ENCODE assay signal across 8 mouse cellular contexts in genomic region chr11:97662207-97662892, GRCm38 (mm10). TPM values are rescaled to one million over a fixed set of nuclear protein-coding genes. Genes with fewer than 3 reads are reported as not detected.
A peak's percentile ranks its signal among the peaks of the same experiment; 100 is the strongest.
DNase-seq lines count a peak whose midpoint lies in the region; ATAC-seq and TF ChIP-seq lines count a peak whose summit lies in the region.

No protein-coding gene starts in this region.

- peaks cover 22% of the 10 kb centered on the region for H3K4me1 ChIP-seq in limb, embryonic 11.5 days (ENCODE audit: control insufficient read depth, insufficient read depth, low read length)

- peaks cover 9% of the 10 kb centered on the region; the same call in 1 of the 2 replicates for H3K27me3 ChIP-seq in limb, embryonic 11.5 days (ENCODE audit: control insufficient read depth, insufficient read depth, low read length)
- H3K27me3 ChIP-seq in myocyte (ENCODE audit: control insufficient read depth, insufficient read depth, insufficient read length) = no peaks in the 10 kb centered on the region

- intact Hi-C loops in gastrocnemius, adult 2 months (cut with DNase I) = no loop called here
- intact Hi-C loops in heart, postnatal 36 days (cut with DNase I) = no loop called here

- H3K9me3 ChIP-seq in limb, embryonic 11.5 days (ENCODE audit: control insufficient read depth, low read length) = no peaks in the 10 kb centered on the region

- peak overlapping the region; percentile 87 for H3K4me3 ChIP-seq in gastrocnemius, adult 2 months
- peak overlapping the region; percentile 89 for H3K4me3 ChIP-seq in limb, embryonic 11.5 days (ENCODE audit: low read depth, low read length)
- H3K4me3 ChIP-seq in myocyte = peak overlapping the region; percentile 83

- H3ac ChIP-seq in myocyte (ENCODE audit: control insufficient read depth, insufficient read length) = peak overlapping the region; percentile 67

- 1% methylated on average over 21 of the region's 21 CpGs for WGBS in limb, embryonic 11.5 days

- peak; percentile 57 for DNase-seq in gastrocnemius, adult 2 months
- DNase-seq in gastrocnemius, postnatal 4 days (ENCODE audit: low spot score in 2 of 2) = no peak
- peak; percentile 57 for DNase-seq in embryo, embryonic 10.5 days (ENCODE audit: low spot score)
- peak; percentile 50 to 60 for DNase-seq in heart, postnatal 36 days
- DNase-seq in limb, embryonic 11.5 days (ENCODE audit: low spot score) = peak; percentile 62
- DNase-seq in c-Kit-positive CD71-positive TER-119-positive erythroid progenitor cells, embryonic 14.5 days (ENCODE audit: low spot score) = no peak

- peak overlapping the region; percentile 83 for H3K9ac ChIP-seq in limb, embryonic 11.5 days (ENCODE audit: low read length)

- H3K4me2 ChIP-seq in limb, embryonic 11.5 days (ENCODE audit: low read depth, severe bottlenecking) = peak overlapping the region; percentile 69
- peak overlapping the region; percentile 87 for H3K4me2 ChIP-seq in myocyte (ENCODE audit: low read depth)

- H3K27ac ChIP-seq in gastrocnemius, adult 2 months = peak overlapping the region; percentile 92
- no peak overlapping the region for H3K27ac ChIP-seq in limb, embryonic 11.5 days (replicated peaks; ENCODE audit: low read depth, low read length)

- no peak for TF ChIP-seq POLR2A in myocyte (IDR thresholded peaks at IDR 0.05; ENCODE audit: insufficient read length, low read depth)

- peaks cover 22% of the 10 kb centered on the region for H3K79me2 ChIP-seq in myocyte (ENCODE audit: control insufficient read depth, insufficient read depth)

- peaks cover 6% of the 10 kb centered on the region; the same call in 1 of the 2 replicates for H3K36me3 ChIP-seq in limb, embryonic 11.5 days (ENCODE audit: control insufficient read depth, insufficient read depth, low read length)
- no peaks in the 10 kb centered on the region for H3K36me3 ChIP-seq in myocyte (ENCODE audit: control insufficient read depth, insufficient read depth)

- no peak for TF ChIP-seq CTCF in gastrocnemius, adult 2 months (IDR thresholded peaks at IDR 0.05)

- no peak for ATAC-seq in limb, embryonic 11.5 days (ENCODE audit: insufficient number of reproducible peaks, low FRiP score, low TSS enrichment, low read depth)
- ATAC-seq in granulocyte monocyte progenitor cell, adult 5-6 weeks (replicated peaks; ENCODE audit: poor library complexity, severe bottlenecking) = no peak

TF ChIP-seq in myocyte, 11 proteins besides CTCF, POLR2A, EP300 and RAD21:
- TF ChIP-seq REST (IDR thresholded peaks at IDR 0.05; ENCODE audit: insufficient read depth, insufficient read length) = no peak
- no peak for TF ChIP-seq TCF3 (IDR thresholded peaks at IDR 0.05; ENCODE audit: insufficient read length, low read depth)
- TF ChIP-seq USF1 (IDR thresholded peaks at IDR 0.05; ENCODE audit: low read depth) = no peak
- no peak for TF ChIP-seq TCF12 (IDR thresholded peaks at IDR 0.05; ENCODE audit: insufficient read depth, poor library complexity, severe bottlenecking)
- no peak for TF ChIP-seq E2F4 (IDR thresholded peaks at IDR 0.05; ENCODE audit: insufficient read depth)
- no peak for TF ChIP-seq MAX (IDR thresholded peaks at IDR 0.05; ENCODE audit: low read depth)
- TF ChIP-seq CEBPB (IDR thresholded peaks at IDR 0.05; ENCODE audit: insufficient read depth, poor library complexity, severe bottlenecking) = no peak
- no peak for TF ChIP-seq MYOG (IDR thresholded peaks at IDR 0.05; ENCODE audit: control insufficient read depth in 1 of 3, insufficient read depth in 1 of 3, insufficient read length in 2 of 3, low read depth in 2 of 3)
- no peak for TF ChIP-seq POLR2AphosphoS2 (IDR thresholded peaks at IDR 0.05; ENCODE audit: insufficient read length, low read depth)
- TF ChIP-seq MYOD1 (IDR thresholded peaks at IDR 0.05; ENCODE audit: control insufficient read depth in 1 of 3, insufficient read length in 2 of 3, low read depth in 2 of 3) = no peak
- no peak for TF ChIP-seq SRF (IDR thresholded peaks at IDR 0.05; ENCODE audit: control insufficient read depth, insufficient read length, low read depth)

RNA-seq across cellular contexts. Expression of gene Mllt6, which starts 0.9 kb away (rescaled TPM):
- total RNA-seq in gastrocnemius, adult 2 months (2021) = 10 to 100 TPM; 41.9 to 54.7 TPM
- 10 to 100 TPM; 30.8 to 32.1 TPM for total RNA-seq in gastrocnemius, postnatal 4 days (2021)
- total RNA-seq in heart, postnatal 36 days (2021) = 10 to 100 TPM; 67.0 to 68.8 TPM
- 4.0 and 4.1 TPM in 2 replicates for polyA plus RNA-seq in limb, embryonic 11.5 days (2014; fragmentation: Nextera tagmentation; extraction: Ambion mirVana)
- polyA plus RNA-seq in myocyte (2012; fragmentation: generic; extraction: Trizol) = 15.5 TPM
- 5.7 and 8.5 TPM in 2 replicates for total RNA-seq in granulocyte monocyte progenitor cell, adult 5-6 weeks (2014; fragmentation: Nextera tagmentation)
- 4.9 and 6.5 TPM in 2 replicates for total RNA-seq in granulocyte monocyte progenitor cell, adult 5-6 weeks (2017)

RNA-seq across cellular contexts. Expression of gene Cisd3, which starts 23.3 kb away (rescaled TPM):
- total RNA-seq in gastrocnemius, adult 2 months (2021) = 100 to 1,000 TPM in 1 of 2 experiments, 10 to 100 TPM in 1; 96.2 to 111 TPM
- total RNA-seq in gastrocnemius, postnatal 4 days (2021) = 10 to 100 TPM; 65.5 to 72.0 TPM
- 100 to 1,000 TPM; 146 TPM for total RNA-seq in heart, postnatal 36 days (2021)
- polyA plus RNA-seq in limb, embryonic 11.5 days (2014; fragmentation: Nextera tagmentation; extraction: Ambion mirVana) = 8.8 and 10.9 TPM in 2 replicates
- polyA plus RNA-seq in myocyte (2012; fragmentation: generic; extraction: Trizol) = 112 TPM
- total RNA-seq in granulocyte monocyte progenitor cell, adult 5-6 weeks (2014; fragmentation: Nextera tagmentation) = 48.1 and 62.9 TPM in 2 replicates
- 0.82 and 6.5 TPM in 2 replicates for total RNA-seq in granulocyte monocyte progenitor cell, adult 5-6 weeks (2017)

RNA-seq across cellular contexts. Expression of gene Epop, which starts 32.8 kb away (rescaled TPM):
- 1 to 10 TPM in 1 of 2 experiments, under 1 TPM in 1; 0.98 to 1.5 TPM for total RNA-seq in gastrocnemius, adult 2 months (2021)
- total RNA-seq in gastrocnemius, postnatal 4 days (2021) = under 1 TPM; 0.47 to 0.76 TPM
- total RNA-seq in heart, postnatal 36 days (2021) = 1 to 10 TPM in 1 of 2 experiments, under 1 TPM in 1; 0.95 to 2.4 TPM
- polyA plus RNA-seq in limb, embryonic 11.5 days (2014; fragmentation: Nextera tagmentation; extraction: Ambion mirVana) = 12.5 and 12.6 TPM in 2 replicates
- 3.3 TPM for polyA plus RNA-seq in myocyte (2012; fragmentation: generic; extraction: Trizol)
- 7.5 and 8.1 TPM in 2 replicates for total RNA-seq in granulocyte monocyte progenitor cell, adult 5-6 weeks (2014; fragmentation: Nextera tagmentation)
- 1.6 and 2.5 TPM in 2 replicates for total RNA-seq in granulocyte monocyte progenitor cell, adult 5-6 weeks (2017)

RNA-seq across cellular contexts. Expression of gene Pcgf2, which starts 37.9 kb away (rescaled TPM):
- total RNA-seq in gastrocnemius, adult 2 months (2021) = 1 to 10 TPM; 1.7 to 2.9 TPM
- total RNA-seq in gastrocnemius, postnatal 4 days (2021) = 10 to 100 TPM; 27.3 to 33.0 TPM
- total RNA-seq in heart, postnatal 36 days (2021) = 1 to 10 TPM; 5.2 to 7.4 TPM
- 23.3 and 25.4 TPM in 2 replicates for polyA plus RNA-seq in limb, embryonic 11.5 days (2014; fragmentation: Nextera tagmentation; extraction: Ambion mirVana)
- polyA plus RNA-seq in myocyte (2012; fragmentation: generic; extraction: Trizol) = 24.3 TPM
- total RNA-seq in granulocyte monocyte progenitor cell, adult 5-6 weeks (2014; fragmentation: Nextera tagmentation) = 6.3 and 14.3 TPM in 2 replicates
- 1.8 and 2.8 TPM in 2 replicates for total RNA-seq in granulocyte monocyte progenitor cell, adult 5-6 weeks (2017)

RNA-seq across cellular contexts. Expression of gene Psmb3, which starts 40.8 kb away (rescaled TPM):
- total RNA-seq in gastrocnemius, adult 2 months (2021) = 100 to 1,000 TPM; 141 to 159 TPM
- total RNA-seq in gastrocnemius, postnatal 4 days (2021) = 100 to 1,000 TPM; 203 to 227 TPM
- total RNA-seq in heart, postnatal 36 days (2021) = 100 to 1,000 TPM; 141 to 151 TPM
- polyA plus RNA-seq in limb, embryonic 11.5 days (2014; fragmentation: Nextera tagmentation; extraction: Ambion mirVana) = 546 and 550 TPM in 2 replicates
- 694 TPM for polyA plus RNA-seq in myocyte (2012; fragmentation: generic; extraction: Trizol)
- 181 and 283 TPM in 2 replicates for total RNA-seq in granulocyte monocyte progenitor cell, adult 5-6 weeks (2014; fragmentation: Nextera tagmentation)
- 168 and 196 TPM in 2 replicates for total RNA-seq in granulocyte monocyte progenitor cell, adult 5-6 weeks (2017)

Comparison
In these comparisons a context has a peak if more than half of its experiments do, and no peak if none do; other contexts are left out.
1. DNase-seq: peak in gastrocnemius, adult 2 months (single experiment), embryo, embryonic 10.5 days (single experiment), heart, postnatal 36 days (2 of 2) and limb, embryonic 11.5 days (single experiment); none in gastrocnemius, postnatal 4 days (0 of 2) and c-Kit-positive CD71-positive TER-119-positive erythroid progenitor cells, embryonic 14.5 days (single experiment).
2. Peak in every context shown above with its lines, with median percentiles within 50 percentile points of each other: H3K4me3 ChIP-seq.